Mouse (Mus musculus) lung, adult 2 months (tissue): ENCODE data around the gene Slc16a5.
A peak's percentile ranks its signal among the peaks of the same experiment; 100 is the strongest.

Experiments
- CTCF ChIP-seq: fragments of 200-500 bp; IDR thresholded peaks from 2 replicates; pipeline ENCODE4 v1.5.1; 2011; ENCODE audit warnings: mild to moderate bottlenecking, low read length, control low read depth; ENCODE audit not compliant: insufficient read depth
- POLR2A ChIP-seq: fragments of 200-500 bp; IDR thresholded peaks from 2 replicates; pipeline ENCODE4 v1.6.1; 2011; ENCODE audit warnings: low read depth, mild to moderate bottlenecking, control low read depth, low read length, borderline replicate concordance; ENCODE audit errors: extremely low read depth

- TF ChIP-seq CTCF (peak; percentile 97), POLR2A (peak; percentile 27; the same call in 1 of the 2 replicates)
Observed at GRCm38 (mm10) chr11:115473626-115474275, 11.5 kb downstream of the Slc16a5 start.
